Mouse (Mus musculus) small intestine, adult 2 months (tissue): ENCODE results near the gene Lrrc40. TPM values are rescaled to one million over a fixed set of nuclear protein-coding genes. Genes with fewer than 3 reads are reported as not detected.
"Not testable (repeated sequence)": the region's sequence is repeated elsewhere in the genome, so short reads cannot be mapped to it uniquely, and the experiment has no call there.

Source experiments
- H3K27ac ChIP-seq: fragments of 200-500 bp; 2 replicates; pipeline ENCODE4 v1.5.1; 2012; ENCODE audit warnings: low read depth, low read length, control low read depth, inconsistent platforms; ENCODE audit not compliant: insufficient read depth
- H3K27me3 ChIP-seq: fragments of 200-500 bp; 2 replicates; pipeline ENCODE4 v1.6.1; 2012; ENCODE audit warnings: mild to moderate bottlenecking, moderate library complexity, low read length, inconsistent platforms; ENCODE audit not compliant: control insufficient read depth, insufficient read depth
- H3K36me3 ChIP-seq: fragments of 200-500 bp; 2 replicates; pipeline ENCODE4 v1.6.1; 2012; ENCODE audit warnings: mild to moderate bottlenecking, low read length, control low read depth, inconsistent platforms; ENCODE audit not compliant: control insufficient read depth, insufficient read depth
- H3K4me1 ChIP-seq: fragments of 200-500 bp; 2 replicates; pipeline ENCODE4 v1.6.1; 2012; ENCODE audit warnings: low read length, inconsistent platforms, mixed read lengths; ENCODE audit not compliant: control insufficient read depth, insufficient read depth, insufficient read length
- H3K4me3 ChIP-seq: fragments of 200-500 bp; 2 replicates; pipeline ENCODE4 v1.5.1; 2012; ENCODE audit warnings: low read depth, mild to moderate bottlenecking, control low read depth, inconsistent platforms, low read length, moderate library complexity
- CTCF ChIP-seq: fragments of 200-500 bp; IDR thresholded peaks from 2 replicates; pipeline ENCODE4 v1.5.1; 2012; ENCODE audit warnings: low read depth, mild to moderate bottlenecking, control low read depth, inconsistent platforms, low read length, moderate library complexity, mixed read lengths; ENCODE audit not compliant: insufficient replicate concordance, insufficient read length; ENCODE audit errors: extremely low read depth
- POLR2A ChIP-seq: fragments of 200-500 bp; IDR thresholded peaks from 2 replicates; pipeline ENCODE4 v1.6.1; 2012; ENCODE audit warnings: low read depth, mild to moderate bottlenecking, control low read depth, inconsistent platforms, low read length, moderate library complexity
- WGBS: fragments of 180-500 bp; shearing (Covaris S2); methylation state at CpG from one replicate; pipeline ENCODE4 v1.1.7; 2018; 5-methylcytosine and 5-hydroxymethylcytosine counted together
- polyA plus RNA-seq: library from polyadenylated mRNA; depleted of rRNA; stranded (reverse); fragments of >200 nt; gene quantifications from 2 replicates; pipeline ENCODE4 v1.2.3, GENCODE M21; 2012; rRNA removed

Gene Lrrc40
- polyA plus RNA-seq, 1 experiment: 1.4 TPM

- Histone ChIP-seq H3K4me3 (no peak overlapping the region), H3K36me3 (no peaks in the 10 kb centered on the region), H3K27me3 (no peaks in the 10 kb centered on the region), H3K27ac (no peak overlapping the region), H3K4me1 (no peaks in the 10 kb centered on the region)
- TF ChIP-seq CTCF: no peak
- 58% methylated on average over 4 of the region's 4 CpGs for WGBS
Observed at GRCm38 (mm10) chr3:158093919-158094318, 57.5 kb downstream of the Lrrc40 start.

GRCm38 (mm10) chr3:158102043-158102442, 65.6 kb downstream of the Lrrc40 start:
- 90% methylated on average over 9 of the region's 10 CpGs for WGBS

GRCm38 (mm10) chr3:158102530-158102929, 66.1 kb downstream of the Lrrc40 start:
- H3K4me3 ChIP-seq, H3K27ac ChIP-seq, H3K27me3 ChIP-seq, H3K4me1 ChIP-seq, H3K36me3 ChIP-seq: not testable (repeated sequence)
- WGBS: 55% methylated on average over 1 of the region's 1 CpGs

More at GRCm38 (mm10) chr3:158102043-158102442, 65.6 kb downstream of the Lrrc40 start:
- not testable (repeated sequence) for H3K27ac ChIP-seq, H3K36me3 ChIP-seq, H3K4me1 ChIP-seq, H3K27me3 ChIP-seq, H3K4me3 ChIP-seq

GRCm38 (mm10) chr3:158103467-158103866, 67.0 kb downstream of the Lrrc40 start:
- Histone ChIP-seq H3K4me3 (no peak overlapping the region), H3K27ac (no peak overlapping the region), H3K27me3 (no peaks in the 10 kb centered on the region), H3K4me1 (no peaks in the 10 kb centered on the region), H3K36me3 (no peaks in the 10 kb centered on the region)
- TF ChIP-seq CTCF (no peak), POLR2A (no peak)
- WGBS: 37% methylated on average over 2 of the region's 2 CpGs

GRCm38 (mm10) chr3:158105260-158105659, 68.8 kb downstream of the Lrrc40 start:
- 77% methylated on average over 1 of the region's 1 CpGs for WGBS
- Histone ChIP-seq H3K4me3 (no peak overlapping the region), H3K27ac (no peak overlapping the region), H3K36me3 (no peaks in the 10 kb centered on the region), H3K4me1 (no peaks in the 10 kb centered on the region), H3K27me3 (no peaks in the 10 kb centered on the region)
- TF ChIP-seq POLR2A (no peak), CTCF (no peak)

Other genes with a start within 250 kb of the Lrrc40 start
- gene Cth, start 111.6 kb upstream of the Lrrc40 start, polyA plus RNA-seq: 9.9 and 15.2 TPM in 2 replicates
- gene Ankrd13c, start 89.4 kb upstream of the Lrrc40 start, polyA plus RNA-seq: 13.9 and 29.5 TPM in 2 replicates
- gene Srsf11, start within 50 bp of the Lrrc40 start, polyA plus RNA-seq: 99.7 and 175 TPM in 2 replicates